Mouse (Mus musculus): ENCODE data around the gene Dnm3.

The Dnm3 gene

DNA sequence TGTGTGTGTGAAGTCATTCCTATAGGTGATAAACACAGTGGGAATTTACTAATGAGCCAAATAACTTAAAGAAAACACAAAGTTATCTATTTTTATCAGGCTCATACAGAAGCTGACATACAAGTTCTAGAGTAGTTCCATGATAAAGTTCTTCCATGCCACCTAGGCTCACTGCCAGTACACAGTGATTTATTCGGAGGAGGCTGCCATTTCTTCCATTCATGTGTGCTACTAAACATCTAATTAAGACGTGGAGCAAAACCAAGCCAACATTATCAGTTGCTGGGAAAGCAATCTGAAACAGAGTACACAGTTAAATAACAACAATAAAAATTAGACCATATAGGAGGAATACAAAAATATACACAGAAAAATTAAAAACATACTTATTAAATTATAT, 150.2 kb downstream of the Dnm3 start:
- no peak for DNase-seq (ENCODE audit: low read depth)

DNA sequence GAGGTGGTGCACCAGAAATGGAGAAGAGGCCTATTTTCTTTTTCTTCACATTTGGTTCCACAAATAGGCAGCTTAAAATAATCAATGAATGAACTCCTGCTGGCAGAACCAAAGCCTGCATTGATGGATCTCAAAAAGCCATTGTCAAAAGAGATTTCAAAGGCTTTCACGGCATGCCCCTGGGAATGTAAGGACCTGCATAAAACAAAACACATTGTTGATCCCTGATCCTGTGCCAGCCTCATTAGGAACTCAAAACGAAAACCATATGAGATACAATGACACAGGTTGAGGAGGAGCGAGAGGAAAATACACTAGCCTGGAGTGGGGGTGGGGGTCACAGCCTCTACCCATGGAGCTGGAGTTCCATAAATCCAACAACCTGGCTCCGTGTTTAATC, 153.4 kb downstream of the Dnm3 start:
- no peak for DNase-seq (ENCODE audit: low read depth)

DNA sequence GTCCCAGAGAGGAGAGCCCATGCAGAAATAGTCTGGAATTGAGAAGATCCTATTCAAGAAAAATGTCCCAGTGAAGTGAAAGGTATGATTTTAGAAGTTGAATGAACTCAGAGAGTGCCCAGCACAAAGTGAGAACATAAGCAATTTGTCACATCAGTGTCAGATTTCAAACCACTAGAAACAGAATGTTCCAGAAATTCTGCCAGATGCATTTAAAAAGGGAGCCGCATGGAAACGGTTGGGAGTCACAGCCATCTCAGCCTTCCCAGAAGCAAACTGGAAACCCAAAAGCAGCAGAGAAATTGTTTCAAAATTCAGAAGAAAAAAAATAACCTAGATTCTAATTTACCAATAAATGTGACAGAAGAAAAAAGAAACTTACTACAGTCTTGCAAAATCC, 154.7 kb downstream of the Dnm3 start:
- DNase-seq (ENCODE audit: low read depth) = no peak

DNA sequence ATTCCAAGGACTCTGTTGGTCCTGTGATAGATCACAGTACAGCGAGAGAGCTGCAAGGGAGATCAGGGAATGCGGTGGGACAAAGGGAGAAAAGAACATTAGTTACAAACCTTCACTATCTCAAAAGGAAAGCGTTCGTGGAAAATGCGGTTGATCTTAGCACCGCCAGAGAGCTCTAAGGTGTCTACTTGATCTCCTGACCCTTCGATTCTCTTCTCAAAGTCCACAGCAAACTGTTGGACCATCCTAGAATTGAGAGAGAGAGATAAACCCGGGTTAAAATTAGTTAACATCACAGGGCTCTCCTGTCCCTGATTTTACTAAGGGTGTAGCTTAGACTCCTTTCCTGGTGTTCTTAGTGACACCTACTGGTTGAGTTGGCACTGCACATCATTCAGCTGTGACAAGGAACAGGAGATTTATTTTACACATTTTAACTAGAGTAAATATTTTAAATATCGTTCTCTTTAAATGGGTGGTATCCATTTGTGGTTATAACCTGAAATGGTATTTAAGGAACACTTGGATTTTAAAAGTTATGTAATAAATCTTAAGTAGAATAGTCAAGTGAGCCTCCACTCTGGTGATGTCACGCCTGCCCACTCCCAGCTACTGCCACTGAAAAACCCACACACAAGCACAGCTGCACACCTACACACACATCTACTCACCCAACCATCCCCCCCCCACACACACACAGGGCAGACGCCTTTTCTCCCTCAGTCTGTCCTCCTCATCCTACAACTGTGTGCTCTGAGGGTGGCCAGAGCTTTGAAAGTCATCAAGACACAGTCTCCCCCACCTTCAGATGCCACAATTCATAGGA, 164.2 kb downstream of the Dnm3 start:
- peak; percentile 28 for DNase-seq (ENCODE audit: low read depth)

DNA sequence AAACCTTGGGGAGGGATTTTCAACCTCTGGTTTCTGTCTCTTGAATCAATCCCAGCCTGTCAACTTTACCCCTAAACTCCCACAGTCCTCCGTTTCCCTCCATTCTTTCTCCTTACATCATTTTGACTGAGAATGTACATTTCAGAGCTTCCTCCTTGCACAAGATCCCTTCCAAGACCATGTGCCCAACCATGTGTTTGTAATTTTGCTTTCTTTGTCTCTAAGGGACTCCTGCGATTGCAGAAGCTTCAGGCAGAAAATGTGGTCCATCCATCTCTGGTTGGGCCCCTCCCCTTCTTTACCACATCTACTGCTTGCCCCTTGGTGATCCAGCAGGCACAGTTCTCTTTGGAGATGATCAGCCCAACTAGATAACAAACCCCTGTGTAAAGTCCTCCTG, 165.2 kb downstream of the Dnm3 start:
- DNase-seq (ENCODE audit: low read depth) = no peak

DNA sequence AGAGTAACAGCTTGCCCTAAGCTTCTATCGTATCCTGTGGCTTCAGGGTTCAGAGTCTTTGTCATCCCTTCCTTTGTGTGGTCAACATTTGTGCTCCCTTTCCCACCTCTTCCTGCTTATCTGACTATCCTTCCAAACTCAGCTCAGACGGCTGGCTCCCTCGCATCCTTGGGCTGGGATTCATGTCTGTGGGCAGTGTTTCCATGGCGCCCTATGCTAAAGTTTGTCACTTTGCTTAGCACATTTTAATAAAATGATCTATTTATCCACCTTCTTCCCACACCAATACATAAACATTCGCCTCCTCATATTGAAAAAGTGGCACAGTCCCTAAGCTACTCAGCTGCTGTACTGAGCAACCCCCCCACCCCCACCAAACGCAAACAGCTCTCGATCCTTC, 165.7 kb downstream of the Dnm3 start:
- DNase-seq (ENCODE audit: low read depth) = no peak

DNA sequence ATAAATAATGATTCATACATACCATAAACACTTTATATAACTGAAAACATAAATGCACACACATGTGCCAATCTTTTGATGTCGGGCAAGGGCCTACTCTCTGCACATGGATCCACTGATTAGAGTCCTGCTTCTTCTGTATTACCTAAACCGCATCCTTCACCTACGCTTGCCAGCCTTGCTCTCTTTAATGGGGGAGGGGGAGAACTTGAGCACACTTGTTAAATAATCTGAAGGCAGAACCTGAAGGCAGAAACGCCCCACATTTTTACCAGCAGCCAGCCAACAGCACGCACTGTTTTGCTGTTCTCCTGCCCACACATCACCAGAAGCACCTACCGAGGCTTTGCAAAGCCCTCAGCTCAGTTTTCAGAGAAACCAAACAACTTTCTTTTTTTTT, 172.6 kb downstream of the Dnm3 start:
- DNase-seq (ENCODE audit: low read depth) = no peak

DNA sequence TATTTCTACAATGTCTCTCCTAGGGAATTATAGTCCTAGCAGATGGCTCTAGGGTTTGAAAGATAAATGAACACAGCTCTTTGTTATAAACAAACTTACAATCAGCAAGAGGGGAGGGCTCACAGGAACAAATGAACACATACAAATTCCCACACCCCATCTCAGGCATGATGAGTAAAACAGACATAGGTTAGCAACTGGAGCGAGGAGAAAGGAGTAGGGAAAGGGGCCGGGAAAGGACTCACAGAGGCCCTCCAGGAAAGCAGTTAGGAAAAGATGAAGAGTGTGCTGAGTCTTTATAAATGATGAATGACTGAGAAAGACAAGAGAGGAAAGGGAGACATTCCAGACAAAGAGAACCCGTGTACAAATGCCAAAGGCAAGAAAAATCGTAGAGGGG, 175.4 kb downstream of the Dnm3 start:
- DNase-seq (ENCODE audit: low read depth) = no peak

DNA sequence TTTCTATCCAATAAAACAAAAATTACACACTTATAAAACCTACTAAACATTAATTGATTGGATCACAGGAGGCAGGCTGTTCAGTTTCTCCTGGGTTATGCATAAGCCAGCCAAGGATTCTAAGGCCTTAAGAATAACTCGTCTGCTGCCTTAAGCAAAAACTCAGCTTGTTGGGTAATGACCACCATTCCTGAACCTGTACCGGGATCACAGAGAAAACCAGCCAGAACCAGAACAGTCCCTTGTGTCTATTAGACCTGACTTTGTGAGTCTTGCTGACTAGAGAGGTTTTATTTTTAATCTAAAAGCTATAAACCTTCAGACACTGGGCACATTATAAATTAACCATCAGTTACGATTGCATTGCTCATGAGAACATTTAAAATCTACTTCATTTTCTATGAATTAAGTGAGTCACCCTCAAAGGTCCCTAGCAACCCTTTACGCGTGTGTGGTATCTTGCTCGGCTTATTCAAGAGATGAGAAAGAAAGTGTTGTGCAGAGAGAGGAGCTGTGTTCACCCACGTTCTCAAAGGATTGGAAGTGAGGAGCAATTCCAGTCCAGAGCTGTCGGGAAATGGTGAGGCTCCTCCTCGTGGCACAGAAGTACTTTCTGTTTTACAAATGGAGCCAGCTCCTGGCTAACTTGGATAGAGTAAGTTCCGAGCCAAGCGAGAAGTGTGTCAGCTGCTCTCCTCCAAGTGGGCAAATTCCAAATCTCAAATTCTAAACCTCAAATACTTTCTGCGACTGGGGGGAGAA, 178.1 kb downstream of the Dnm3 start:
- no peak for DNase-seq (ENCODE audit: low read depth)

DNA sequence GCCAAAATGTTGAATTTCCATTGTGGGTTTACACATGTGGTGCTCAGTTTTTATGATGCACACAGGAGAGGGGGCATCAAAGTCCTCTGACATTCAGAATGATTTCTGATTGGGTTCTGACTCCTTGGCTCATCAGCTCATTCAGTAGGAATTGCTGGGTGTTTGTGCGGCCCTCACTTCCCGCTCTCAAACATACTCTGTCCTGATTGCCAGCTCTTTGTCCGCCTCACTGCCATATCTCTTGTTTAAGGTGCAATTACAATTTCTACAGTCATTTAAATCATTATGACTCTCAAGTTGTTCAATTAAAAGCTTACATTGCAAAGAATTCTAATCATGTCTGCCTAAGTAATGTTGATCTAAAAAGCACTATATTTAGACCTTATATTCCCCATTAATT, 179.3 kb downstream of the Dnm3 start:
- DNase-seq (ENCODE audit: low read depth) = no peak

DNA sequence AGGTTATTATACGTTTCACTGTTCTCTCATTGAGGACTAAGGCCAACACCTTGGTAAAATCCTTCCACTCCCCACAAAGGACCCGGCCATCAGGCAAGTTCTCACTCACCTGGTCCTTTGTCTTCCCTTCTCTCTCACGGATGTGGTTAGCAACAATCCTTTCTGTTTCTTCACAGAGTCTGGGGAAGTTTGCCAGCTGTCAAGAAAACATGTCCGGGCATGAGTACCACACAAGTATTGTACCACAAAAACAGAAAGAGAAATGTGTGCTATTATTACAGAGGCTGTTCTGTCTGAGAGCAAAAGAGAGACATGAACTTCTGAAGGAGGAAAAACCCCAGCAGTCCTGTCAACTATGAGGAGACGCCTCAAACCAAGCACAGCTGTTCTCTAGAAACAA, 182.4 kb downstream of the Dnm3 start:
- DNase-seq (ENCODE audit: low read depth) = no peak

DNA sequence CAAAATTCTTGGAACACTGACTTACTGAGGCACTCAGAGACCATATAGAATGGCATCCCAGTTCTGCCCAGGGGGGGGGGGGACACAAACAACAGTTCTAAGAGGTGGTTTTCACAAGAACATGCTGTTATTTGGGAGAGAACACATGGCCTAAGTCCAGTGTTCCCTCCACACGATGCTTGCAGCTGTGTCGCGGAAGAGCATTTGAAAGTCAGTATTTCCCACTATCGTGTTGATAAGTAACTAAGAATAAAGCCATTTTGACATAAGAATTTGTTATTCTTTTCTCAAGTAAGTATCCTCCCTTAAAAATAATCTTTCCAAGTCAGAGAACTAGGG, 183.3 kb downstream of the Dnm3 start:
- no peak for DNase-seq (ENCODE audit: low read depth)

DNA sequence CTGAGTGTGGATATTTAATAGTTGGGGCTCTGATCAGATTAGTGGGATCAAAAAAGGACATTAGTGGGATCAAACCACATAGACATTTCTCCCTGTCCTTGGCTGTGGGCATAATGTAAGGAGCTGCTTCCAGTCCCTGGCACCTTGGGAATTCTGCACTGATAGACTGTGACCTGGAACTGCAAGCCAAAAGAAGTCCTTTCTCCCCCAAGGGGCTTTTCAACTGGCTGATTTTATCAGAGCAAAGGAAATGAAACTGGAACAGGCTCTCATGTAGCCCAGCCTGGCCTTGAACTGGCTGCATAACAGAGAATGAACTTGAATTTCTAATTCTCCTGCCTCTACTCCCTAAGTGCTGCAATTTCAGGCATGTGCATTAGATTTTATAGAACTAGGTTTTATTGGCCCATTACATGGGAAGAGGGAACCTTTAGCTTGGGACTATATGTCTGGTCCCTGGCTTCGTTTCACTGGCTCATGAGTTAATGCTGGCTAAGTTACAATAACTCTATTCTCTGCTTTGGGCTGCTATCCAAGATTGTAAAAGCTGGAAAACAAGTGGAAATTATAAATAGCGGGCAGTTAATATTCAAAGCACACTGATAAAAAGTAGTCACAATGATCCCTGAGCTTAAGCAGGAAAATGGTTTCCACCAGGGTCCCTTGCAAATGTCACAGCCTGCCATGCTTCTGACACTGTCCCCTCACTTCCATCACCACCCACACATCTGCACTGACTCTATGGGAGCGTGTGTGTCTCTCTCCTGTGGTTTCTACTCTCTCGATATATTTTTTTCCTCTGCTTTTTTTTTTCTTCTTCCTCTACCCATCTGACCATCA, 183.9 kb downstream of the Dnm3 start:
- DNase-seq (ENCODE audit: low read depth) = no peak

DNA sequence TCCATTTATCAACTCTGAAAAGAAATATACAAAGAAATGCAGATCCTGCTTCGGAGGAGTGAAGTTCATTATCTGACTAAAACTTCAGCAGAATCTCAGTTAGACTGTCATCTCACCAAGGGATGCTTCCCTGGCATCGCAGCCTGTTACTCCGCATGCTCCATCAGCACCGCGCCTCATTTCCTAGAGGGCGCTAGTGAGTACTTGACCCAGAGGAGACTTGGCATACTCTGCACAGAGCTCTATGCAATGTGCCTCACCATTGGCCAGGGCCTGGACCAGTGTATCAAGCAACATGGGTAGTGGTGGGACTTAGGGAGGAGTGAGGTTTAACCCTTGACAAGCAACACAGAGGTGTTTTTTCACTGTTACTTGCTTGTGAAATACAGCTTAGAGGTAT, 190.9 kb downstream of the Dnm3 start:
- peak; percentile 6 for DNase-seq (ENCODE audit: low read depth)

DNA sequence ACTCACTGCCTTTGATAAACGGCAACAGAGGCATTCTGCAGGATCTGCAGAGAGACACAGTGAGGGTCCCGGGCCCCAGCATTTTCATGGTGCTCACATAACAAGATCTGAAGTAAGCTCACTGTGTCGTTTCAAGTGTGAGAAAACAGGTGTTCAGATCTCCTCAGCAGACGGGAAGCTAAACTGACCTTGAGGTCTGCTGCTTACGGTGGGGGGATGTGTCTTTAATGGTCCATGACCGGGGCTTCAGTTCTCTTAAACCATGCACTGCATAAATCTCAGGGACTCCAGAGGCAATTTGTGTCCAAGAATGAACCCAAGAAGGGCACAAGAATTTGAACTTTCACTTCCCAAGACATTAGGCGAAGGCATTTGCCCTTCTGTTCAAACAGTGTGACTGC, 195.9 kb downstream of the Dnm3 start:
- DNase-seq (ENCODE audit: low read depth) = no peak

DNA sequence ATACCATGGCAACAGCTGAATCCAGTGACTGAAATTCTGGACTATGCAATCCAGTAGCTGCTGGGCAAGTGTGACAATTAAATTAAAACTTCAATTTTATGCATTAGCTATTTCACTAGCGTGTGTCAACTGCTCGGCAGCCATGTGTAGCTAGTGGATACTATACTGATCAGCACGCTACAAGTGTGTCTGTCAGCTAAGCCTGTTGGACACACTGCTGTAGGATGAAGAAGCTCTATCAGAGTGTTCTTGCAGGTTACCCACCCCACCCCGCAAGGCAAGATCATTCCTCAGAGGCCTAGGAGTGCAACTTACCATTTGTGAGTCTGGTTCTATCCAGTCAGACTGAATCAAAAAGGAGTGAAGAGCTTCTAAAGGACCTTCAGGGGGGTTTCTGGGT, 197.8 kb downstream of the Dnm3 start:
- no peak for DNase-seq (ENCODE audit: low read depth)

DNA sequence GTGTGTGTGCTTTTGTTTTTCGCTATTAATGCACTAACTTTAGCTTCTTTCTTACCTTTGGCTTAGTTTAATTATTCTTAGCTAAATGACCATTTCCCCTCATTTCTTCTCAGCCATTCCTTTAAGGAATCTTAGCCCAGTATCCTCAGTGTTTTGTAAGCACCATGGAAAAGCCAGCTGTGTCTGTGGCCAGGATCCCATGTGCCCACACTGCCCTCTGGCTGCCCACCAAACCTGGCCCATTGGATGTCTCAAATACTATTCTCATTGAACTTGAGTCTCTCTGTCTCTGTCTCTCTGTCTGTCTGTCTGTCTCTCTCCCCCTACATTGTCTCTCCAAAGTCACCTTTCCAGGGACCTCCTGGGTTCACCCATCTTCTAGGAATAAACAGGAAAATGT, 201.8 kb downstream of the Dnm3 start:
- no peak for DNase-seq (ENCODE audit: low read depth)

DNA sequence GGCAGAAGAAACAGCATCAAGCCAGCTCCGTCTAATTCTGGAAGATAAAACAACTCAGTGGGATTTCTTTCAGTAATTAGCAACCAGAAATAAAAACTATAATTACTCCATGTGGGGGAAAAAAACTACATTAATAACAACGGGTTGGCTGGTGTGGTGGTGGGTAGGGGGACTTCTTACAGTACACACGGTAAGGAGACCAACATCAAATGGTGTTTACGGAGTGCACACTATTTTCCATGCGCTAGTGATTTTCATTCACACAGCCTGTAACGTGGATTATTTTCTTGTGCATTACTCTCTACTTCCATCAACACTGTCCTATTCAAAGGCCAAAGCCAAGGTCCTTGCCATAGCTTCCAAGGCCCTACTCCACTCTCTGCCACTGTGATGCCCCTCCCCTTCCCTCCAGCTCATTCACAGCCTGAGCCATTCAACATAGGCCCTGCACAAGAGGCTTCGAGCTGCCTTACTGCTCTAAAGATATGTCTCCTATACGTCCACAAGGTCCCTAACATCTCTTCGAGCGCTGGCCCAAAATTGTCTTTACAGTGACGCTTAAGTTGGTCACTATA, 203.1 kb downstream of the Dnm3 start:
- DNase-seq (ENCODE audit: low read depth) = no peak

DNA sequence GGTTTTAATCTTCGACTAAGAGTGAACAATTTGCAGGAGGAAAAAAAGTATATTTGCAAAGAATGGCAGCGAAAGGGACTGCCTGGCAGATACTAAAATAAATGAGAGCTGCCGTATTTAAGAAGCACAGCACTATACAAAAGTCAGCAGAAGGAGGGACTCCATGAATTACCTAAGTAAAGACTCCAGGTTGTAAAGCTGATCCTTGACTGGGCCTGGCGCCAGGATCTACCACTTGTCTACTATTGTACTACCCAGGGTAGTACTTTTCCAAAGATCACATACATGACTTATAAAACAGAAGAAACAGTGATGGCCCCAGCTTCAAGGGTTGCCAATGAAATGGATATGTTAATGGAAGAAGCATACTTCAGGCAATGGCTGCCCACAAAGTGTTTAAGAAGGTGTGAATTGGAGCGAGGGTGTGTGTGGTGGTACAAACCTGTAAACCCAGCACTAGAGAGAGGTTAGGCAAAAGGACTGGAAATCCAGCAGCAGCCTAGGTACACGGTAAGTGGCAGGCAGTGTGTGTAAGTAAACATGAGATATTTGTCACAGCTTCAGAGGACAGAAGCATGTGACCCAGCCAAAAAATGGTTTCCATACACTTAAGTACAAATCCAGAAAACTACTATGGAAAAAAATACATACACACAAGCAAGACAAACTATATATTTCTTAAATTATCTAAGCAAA, 220.8 kb downstream of the Dnm3 start:
- no peak for DNase-seq (ENCODE audit: low read depth)

DNA sequence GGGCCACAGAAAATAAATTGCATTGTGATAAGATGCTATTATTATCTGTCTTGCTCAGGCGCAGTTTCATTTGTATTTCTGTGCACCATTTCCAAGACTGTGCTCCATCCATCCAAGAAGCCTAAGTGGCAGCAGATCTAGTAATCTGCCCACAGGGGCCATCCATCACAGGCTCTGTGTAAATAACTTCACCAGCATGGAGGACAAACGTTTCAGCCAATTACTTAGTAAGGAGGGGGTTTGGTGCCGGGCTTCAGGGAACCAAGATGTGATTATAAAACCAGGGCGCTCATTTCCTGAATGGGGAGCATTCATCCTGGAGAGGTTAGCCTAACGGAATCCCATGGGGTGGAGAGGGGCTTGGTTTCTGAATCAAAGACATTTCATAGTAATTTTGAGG, 222.9 kb downstream of the Dnm3 start:
- DNase-seq (ENCODE audit: low read depth) = no peak

DNA sequence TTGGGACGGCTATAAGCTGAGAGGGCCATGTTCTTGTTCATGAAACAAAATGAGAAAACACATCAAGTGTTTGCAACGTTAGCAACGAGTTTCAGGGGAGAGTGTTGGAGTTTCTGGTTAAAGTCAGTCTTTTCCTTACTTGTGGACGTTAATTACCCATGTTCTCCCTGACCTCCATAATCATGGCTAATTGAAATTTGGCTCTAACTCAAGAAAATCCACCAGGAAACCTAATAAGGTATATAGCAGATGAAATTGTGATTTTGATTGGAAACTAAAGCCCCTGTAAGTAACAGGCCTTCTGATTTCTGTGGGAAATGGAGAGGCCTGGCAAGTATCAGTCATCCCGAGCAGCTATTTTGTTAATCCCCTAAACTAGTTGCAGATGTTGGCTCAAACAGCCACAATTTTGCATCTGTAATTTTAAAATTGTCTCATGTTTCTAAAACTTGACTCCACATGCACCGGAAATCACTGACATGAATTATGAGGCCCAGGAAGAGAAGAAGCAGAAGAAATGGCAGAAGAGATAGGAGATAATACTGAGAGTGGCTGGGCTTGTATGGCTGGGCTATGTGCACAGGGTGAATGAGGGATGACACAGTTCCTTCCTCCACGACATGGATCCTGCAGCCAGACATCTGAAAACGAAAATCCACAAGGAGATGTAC, 223.7 kb downstream of the Dnm3 start:
- DNase-seq (ENCODE audit: low read depth) = peak; percentile 4
